Mouse (Mus musculus): Measurements from ENCODE around the gene Snrnp35.
"Not testable (repeated sequence)": the region's sequence is repeated elsewhere in the genome, so short reads cannot be mapped to it uniquely, and the experiment has no call there.

The Snrnp35 gene

DNA sequence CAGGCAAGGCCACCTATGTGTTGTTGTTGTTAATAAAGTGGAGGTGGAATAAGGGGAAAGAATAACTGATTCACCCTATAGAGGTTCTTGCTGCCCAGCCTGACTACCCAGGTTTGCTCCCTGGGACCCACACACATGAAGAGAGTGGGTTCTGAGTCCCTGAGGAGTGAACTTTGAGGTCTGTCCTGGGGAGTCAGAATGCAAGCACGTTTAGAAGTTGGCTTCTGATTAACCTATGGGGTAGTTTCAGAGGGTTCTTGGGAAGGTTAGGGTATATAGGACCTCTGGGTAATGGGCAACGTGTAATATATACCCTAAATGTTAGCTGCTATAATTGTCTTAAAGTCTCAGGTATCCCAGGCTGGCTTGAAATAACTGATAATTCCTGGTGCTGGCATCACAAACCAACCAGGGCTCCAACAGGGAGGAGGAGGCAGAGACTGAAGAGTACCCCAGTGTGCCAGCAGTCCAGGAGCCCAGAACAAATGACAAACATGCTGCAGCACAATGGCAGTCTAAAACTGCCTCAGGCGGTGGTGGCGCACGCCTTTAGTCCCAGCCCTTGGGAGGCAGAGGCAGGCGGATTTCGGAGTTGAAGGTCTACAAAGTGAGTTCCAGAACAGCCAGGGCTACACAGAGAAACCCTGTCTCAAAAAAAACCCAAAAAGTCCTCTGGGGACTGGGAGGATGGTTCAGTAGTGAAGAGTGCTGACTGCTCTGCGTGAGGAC lies 20.5 kb upstream of the Snrnp35 start:
- DNase-seq (ENCODE audit: low spot score in 2 of 2) = no peak

DNA sequence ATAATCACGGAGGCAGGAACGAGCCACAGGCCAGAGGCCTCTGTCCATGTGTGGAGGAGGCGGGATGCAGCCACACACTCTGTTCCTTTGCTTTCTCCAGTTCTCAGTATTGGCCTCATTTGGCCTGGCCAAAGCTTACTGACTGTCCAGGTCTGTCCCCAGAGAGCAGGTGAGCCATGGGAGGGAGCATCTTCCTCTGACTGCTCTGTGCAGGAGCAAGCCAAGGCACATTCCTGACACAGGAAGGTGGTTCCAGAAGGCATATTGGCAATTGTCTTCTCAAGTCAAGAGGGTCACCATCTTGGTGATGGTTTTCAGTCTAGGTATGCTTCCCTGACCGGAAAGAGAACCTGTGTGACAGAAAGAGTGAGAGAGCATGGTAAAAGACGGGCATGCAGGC lies 19.5 kb upstream of the Snrnp35 start:
- no peak for DNase-seq (ENCODE audit: low spot score in 2 of 2)

DNA sequence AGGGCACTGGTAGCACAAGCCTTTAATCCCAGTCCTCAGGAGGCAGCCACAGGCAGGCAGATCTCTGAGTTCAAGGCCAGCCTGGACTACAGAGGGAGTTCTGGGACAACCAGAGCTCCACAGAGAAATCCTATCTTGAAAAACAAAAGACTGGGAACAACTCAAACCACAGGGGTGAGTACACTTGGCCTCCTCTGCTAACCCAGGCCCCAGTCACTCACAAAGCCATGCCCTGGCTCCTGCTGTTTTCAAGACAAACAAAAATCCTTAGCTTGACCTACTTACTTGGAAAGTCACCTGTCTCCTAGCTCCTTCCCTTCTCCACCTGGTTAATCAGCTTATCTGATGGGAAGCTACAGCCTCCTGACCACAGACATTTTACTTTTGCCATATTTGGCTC lies 18.0 kb upstream of the Snrnp35 start:
- no peak for DNase-seq (ENCODE audit: low spot score in 2 of 2)

DNA sequence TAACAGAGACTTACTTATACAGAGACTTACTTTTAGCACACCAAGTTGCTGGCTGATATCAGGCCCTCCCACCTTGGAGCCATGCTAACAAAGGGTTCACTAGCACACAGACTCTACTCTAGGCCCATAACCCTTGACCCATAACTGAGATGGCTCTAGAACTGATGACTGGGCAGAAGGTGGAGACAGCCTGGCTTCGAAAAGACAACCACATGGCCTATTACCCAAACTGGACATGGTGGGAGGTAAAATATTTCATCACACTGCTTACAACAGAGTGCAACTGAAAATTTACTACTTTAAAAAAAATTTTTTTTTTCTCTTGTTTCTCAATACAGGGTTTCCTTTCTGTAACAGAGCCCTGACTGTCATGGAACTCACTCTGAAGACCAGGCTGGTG lies 15.2 kb upstream of the Snrnp35 start:
- DNase-seq (ENCODE audit: low spot score in 2 of 2) = no peak

DNA sequence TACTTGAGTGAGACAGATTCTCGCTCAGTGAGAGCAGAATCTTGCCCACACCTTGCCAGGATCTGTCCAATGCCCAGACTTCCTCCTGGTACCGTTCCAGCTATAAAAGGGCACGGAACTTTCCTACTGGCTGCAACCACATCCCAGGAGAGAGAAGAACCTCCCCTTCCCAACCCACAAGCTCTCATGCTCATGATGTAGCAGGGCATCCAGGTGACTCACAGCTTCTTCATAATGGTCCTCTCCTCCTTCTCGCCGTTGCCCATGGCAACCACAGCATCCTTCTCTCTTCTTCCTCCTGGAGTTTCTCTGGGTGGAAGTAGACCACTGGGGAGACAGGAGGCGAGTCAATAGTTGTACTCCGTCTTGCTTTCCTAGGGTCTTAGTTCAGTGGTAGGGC lies 14.6 kb upstream of the Snrnp35 start:
- DNase-seq (ENCODE audit: low spot score in 2 of 2) = no peak

DNA sequence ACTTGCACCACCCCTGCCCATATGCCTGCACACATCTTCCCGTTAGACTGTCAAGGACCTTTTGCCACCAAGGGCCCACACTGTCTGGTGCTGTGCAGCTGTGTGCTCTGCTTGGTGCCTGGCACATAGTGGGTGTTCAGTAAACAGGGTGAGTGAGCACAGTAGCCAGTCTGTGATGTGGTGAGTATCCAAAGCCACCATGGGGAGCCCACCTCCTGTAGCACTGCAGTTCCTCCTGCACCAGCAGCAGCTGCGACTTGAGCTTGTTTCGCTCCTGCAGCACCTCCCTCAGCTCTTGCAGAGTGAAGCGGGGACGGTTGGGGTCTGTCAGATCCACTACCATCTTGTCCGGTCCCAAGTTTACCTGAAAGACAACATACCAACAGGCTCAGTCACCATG lies 13.4 kb upstream of the Snrnp35 start:
- no peak for DNase-seq (ENCODE audit: low spot score in 2 of 2)

DNA sequence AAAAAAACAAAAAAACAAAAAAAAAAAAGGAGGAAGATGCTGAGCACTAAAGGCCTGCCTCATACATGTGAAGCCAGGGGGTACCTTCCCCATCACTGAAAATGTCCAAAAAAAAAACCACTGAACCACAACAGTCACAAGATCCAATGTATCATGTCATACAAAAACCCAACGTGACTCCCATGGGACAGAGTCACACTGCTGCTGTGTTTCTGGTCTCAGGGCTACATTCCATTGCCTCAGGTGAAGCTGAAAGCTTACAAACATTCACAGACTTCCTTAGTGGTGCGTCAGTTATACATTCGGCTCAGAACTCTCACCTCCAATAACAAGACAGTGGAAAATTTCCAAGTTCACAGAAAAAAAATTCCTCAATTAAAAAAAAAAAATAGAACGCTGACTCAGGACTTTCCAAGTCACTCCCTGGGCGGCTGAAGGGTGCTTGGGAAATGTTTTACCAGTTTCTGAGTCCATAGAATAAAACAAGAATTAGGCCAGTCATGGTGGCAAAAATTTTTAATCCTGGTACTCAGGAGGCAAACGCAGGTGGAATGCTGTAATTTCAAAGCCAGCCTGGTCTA lies 12.3 kb upstream of the Snrnp35 start:
- no peak for DNase-seq (ENCODE audit: low spot score in 2 of 2)

DNA sequence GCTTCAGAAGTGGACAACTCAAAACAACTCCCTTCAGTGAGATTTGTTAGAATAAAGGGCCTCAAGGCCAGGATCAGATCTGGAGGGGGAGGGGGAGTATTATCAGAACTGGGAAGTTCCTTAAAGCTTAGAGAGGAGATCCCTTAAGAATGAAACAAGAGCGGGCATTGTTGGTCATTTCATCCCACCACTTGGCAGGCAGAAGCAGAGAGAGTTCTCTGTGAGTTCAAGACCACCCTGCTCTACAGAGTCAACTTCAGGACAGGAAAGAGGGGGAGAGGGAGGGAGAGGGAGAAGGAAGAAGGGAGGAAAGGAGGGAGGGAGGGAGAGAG lies 4.1 kb upstream of the Snrnp35 start:
- DNase-seq (ENCODE audit: low spot score in 2 of 2) = no peak

DNA sequence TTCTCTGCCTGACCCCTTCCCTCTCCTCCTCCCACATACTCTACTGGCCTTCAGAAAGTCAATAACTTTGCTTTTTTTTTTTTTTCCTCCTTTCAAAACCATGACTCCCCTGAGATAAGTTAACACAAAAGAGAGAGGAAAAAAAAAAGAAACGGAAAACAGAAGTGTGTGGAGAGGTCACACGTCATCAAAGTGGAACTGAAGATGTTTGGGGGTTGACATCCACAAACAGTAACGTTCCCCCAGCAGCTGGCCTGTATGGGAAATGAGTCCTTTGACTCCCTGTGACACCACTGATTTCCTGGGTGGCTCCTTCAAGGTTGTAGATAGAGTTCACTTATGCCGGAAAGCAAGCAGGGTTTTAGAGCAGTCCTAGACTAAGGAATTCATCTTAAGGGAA lies 2.8 kb upstream of the Snrnp35 start:
- no peak for DNase-seq (ENCODE audit: low spot score in 2 of 2)

DNA sequence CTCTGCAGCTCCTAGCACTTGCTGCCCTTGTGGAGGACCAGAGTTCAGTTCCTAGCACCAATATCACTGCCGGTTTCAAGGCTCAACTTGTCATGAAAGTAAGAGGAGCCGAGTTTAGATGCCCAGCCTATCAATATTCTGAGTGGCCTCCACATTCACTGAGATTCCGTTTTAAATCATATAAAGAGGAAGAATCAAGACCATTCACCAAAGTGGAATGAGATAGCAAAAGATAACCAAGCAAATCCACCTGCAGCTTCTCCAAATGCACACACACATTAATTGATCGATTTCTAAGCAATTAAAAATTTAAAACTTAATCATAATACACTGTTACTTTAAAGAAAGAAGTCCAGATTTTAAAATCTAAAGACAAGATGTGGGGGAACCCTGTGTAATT lies 1.2 kb upstream of the Snrnp35 start:
- no peak for DNase-seq (ENCODE audit: low spot score in 2 of 2)

DNA sequence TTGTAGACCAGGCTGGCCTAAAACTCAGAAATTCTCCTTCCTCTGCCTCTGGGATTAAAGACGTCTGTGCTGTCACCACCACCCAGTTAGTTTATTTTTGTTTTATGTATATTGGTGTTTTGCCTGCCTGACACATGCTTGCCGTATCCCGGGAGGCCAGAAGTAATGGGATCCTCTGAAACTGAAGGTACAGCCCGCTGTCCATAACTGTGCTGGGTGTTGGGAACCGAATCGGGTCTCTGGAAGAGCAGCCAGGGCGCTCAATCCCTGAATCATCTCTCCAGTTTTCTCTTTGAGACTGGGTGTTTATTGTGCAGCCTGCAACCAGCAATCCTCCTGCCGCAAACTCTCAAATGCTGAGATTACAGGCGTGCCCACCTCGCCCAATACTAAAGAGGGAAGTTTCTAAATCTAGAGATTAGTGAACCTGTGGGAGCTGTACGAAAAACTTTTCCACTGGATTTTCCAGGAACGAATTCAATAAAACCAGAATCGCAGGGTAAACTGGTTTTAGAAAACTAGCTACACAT lies 433 bp upstream of the Snrnp35 start:
- no peak for DNase-seq (ENCODE audit: low spot score in 2 of 2)

DNA sequence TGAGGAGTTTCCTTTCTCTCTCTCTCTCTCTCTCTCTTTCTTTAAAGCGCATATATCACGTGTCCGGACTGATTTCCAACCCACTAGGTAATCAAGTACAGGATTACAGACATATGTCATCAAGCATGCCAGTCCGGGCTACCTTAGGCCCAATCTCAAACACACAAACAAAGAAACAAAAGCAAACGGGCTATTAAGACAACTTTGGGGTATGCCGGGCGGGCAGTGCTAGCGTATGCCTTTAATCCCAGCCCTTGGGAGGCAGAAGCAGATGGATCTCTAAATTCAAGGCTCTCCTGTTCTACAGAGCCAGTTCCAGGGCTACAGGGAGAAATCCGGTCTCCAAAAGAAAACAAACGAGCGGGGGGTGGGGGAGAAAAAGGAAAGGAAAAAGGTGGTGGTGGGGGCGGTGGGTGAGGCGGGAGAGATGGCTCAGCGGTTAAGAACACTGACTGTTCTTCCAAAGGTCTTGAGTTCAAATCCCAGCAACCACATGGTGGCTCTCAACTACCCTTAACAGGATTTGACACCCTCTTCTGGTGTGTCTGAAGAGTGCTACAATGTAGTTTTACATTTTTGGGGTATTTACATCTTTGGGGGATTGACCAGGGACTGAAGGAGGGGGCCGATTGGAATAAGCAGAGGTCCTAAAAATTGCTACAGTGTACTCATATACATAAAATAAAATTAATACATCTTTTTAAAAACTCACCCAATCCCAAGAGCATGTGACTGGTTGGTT lies 892 bp downstream of the Snrnp35 start:
- no peak for DNase-seq (ENCODE audit: low spot score in 2 of 2)

DNA sequence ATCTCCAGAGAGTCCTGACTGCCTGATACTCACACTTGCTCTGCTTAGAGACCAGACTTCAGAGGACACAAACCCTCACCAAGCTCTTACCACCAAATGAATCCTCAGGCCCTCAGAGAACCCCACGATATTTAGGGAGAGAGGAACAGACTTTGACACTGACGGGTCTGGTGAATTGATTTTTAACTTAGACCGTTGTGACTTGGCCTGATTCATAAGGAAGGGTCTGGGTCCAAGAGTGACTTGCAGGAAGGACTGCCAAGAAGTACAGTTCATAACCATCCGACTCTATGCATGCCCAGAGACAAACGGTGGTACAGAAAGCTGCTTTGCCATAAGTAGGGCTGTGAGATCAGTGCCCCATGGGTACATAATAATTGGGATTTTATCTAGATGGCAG lies 2.7 kb downstream of the Snrnp35 start:
- DNase-seq (ENCODE audit: low spot score in 2 of 2) = no peak

DNA sequence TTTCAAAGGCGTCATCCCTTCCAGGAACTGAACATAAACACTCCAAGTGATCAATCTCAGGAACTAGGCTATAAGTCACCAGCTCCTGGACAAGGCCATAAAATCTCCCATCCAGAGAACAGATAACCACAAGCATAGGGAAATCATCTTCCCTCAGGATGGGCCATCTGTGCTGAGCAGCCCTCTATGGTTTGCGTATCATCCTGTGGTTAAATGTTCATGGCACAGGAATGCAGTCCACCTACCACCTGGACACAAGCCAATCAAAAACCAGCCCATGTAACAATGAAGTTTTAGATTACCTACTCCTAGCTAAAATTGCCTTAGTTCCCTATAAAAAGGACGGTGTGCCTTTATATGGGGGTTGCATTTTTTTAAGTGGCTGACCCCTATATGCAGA lies 6.0 kb downstream of the Snrnp35 start:
- DNase-seq (ENCODE audit: low spot score in 2 of 2) = no peak

DNA sequence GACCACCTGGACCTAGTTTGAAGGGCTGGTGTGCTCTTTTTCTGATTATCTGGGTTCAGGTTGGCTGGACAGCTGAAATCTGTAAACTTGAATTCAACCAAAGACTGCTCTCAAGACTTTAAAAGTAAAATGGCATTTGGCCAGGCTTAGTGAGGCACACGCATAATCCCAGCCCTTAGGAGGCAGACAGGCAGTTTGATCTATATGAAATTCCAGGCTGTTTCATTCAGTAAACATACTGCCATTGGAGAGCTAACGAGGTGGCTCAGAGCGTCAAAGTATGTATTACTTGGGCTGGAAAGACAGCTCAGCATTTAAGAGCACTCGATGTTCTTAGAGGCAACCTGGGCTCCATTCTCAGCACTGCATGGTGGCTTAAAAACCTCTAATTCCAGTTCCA lies 8.8 kb downstream of the Snrnp35 start:
- no peak for DNase-seq (ENCODE audit: low spot score in 2 of 2)

DNA sequence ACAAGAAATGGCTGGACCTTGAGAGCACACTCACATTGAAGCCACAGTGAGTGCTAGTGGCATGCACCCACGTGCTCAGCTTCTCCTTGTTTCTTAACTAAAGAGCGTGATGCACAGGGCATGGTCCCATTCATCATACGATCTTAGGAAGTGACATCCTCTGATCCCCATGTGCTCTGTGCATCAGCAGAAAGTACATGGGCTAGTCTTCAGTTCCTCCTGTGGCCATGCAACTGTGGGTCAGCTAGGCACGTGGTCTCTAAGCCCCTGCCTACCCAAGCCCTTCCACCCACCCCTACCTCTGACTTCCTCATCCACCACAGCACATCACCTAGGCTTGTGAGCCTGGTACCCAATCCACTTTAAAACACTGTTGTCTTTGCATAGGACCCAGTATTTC lies 9.7 kb downstream of the Snrnp35 start:
- no peak for DNase-seq (ENCODE audit: low spot score in 2 of 2)

DNA sequence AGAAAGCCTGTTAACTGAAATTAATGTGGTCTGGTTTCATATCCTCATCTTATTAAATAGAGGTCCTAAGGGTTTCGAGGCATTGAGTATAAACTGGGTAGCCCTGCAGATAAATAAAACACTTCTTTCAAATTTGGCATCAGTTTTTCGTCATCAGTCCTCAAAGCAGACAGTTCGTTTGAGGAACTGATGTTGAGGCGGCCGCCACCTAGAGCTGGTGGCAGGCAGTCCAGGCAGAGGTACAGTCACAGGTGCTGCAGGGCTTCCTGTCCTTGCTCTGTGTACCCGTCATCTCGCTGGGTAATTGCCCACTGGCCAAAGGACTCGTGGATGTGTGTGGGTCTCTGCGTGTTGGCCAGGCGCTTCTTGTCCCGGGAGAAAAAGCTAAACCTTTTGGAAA lies 10.5 kb downstream of the Snrnp35 start:
- DNase-seq (ENCODE audit: low spot score in 2 of 2) = no peak

DNA sequence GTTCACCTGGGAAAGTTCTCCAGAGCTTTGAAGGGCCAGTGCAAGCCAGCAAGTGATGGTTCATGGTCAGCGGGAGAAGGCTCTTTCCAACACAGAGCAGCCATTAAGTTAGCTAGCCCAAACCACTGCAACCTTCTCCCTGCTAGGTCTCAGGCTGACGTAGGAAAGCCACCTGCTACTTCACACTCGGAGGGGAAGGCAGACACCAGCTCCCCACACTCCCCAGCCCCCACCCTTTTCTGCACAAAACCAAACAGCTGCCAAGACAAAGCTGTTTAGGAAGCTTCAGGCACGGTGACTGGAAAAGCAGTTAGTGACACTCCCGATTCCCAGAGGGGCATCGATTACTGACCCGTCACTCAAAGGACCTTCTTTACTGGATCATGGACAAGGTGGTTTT lies 12.6 kb downstream of the Snrnp35 start:
- DNase-seq (ENCODE audit: low spot score in 2 of 2) = no peak

DNA sequence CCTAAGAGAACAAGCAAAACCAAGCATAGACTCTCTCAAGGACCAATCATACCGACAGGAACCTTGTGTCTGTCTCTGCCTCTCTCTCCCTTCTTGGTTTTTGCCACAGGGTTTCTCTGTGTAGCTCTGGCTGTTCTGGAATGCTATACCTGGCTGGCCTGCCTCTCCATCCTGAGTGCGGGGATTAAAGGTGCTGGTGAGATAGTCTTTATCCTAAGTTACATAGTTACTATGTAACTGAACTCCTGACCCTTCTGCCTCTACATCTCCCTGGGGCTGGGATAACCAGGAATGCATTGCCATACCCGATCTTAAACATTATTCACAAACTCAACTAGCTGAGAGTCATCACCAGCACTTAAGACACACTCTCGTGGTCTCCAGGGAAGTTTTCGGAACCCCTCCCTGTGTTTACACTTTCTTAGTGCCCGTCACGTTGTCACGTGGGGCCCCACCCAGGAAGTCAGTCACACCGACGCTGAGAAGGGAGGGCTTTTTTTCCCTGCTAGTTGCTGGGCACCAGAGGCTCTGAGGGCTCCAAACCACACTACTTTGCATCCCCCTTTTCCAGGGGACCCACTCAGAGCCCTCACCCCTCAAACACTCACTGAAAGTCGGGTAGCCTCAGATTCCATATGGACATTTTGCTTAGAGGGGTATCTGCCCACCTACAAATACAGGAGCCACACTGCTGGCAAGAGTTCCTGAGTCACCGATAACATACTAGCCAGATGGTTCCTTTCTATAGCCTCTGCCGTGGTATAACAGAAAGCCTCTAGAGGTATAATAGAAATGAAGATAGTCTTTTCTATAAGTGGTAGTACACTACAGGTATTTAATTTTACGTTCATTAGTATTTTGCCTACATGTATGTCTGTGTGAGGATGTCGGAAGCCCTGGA lies 13.9 kb downstream of the Snrnp35 start:
- no peak for DNase-seq (ENCODE audit: low spot score in 2 of 2)

DNA sequence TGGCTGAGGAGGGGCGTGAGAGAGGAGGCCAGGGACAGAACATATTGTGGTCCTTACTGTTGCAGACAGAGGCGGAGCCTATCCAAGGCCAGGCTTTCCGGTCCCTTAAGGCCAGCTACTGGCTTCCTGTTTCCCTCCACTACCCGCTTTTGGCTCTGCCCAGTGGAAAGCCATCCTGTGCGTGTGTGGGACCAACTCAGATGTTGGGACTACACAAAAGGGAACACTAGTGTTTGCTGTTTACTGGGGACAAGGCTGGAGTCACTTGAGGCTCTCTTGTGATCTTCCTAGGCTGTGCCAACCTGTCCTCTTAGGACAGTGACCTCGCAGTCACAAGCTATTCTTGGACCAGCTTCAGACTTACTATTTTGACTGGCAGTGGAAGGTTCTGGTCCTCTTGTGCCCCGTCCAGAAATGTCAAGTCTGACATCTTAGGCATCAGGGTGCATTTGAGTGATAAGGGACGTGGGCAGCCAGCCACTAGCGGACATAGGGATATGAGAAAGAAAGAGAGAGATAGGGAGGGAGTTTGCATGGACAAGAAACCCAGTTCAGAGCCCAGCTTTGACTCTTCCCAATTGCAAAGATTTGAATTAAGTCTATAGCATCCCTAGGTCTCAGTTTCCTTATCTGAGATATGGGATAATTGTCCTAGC lies 15.4 kb downstream of the Snrnp35 start:
- no peak for DNase-seq (ENCODE audit: low spot score in 2 of 2)

DNA sequence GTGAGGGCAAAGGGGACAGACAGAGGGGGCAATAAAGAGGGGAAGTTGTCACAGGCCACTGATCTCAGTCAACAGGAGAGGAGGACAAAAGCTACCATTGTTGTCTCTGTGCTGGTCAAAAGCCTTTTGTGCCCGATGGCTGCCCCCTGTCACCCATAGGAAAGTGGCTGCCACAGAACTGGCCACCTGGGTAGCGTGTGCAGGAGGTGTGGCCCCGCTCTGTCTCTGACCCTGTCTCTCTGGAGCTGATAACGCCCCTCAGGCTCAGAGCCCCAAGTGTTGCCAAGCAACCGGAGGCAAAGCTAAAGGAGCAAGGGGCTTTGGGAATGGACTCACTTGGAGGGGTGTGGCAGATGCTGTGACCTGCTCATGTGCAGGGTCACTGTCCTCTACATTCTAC lies 16.1 kb downstream of the Snrnp35 start:
- no peak for DNase-seq (ENCODE audit: low spot score in 2 of 2)

DNA sequence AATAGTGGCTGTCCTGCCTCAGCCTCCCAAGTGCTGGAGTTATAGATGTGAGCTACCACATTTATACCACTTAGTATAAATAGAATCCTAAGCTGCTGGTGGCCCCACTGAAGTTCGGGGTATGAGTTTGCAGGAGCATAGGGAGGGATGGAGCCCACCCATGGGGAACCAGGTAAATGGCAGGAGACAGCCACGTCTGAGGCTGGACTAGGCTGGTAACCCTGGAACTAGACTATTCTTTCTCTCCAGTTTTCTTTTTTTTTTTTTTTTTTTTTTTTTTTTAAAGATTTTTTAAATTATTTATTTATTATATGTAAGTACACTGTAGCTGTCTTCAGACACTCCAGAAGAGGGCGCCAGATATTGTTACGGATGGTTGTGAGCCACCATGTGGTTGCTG lies 17.1 kb downstream of the Snrnp35 start:
- not testable (repeated sequence) for DNase-seq (ENCODE audit: low spot score in 2 of 2)
